21 mouse cellular contexts compared by ENCODE assay signal in genomic region chr11:101480912-101481311, GRCm38 (mm10). TPM values are rescaled to one million over a fixed set of nuclear protein-coding genes. Genes with fewer than 3 reads are reported as not detected.
DNase-seq lines count a peak whose midpoint lies in the region; ATAC-seq and TF ChIP-seq lines count a peak whose summit lies in the region.
"Had no signal": no experiment of that assay in that cellular context is flagged by ENCODE, and none has a peak within 500 bp of the region (broad histone marks: within the 10 kb centered on the region; RNA-seq: fewer than 3 reads in every experiment).

No protein-coding gene starts in this region.

- no peaks in the 10 kb centered on the region for H3K27me3 ChIP-seq in heart, embryonic 13.5 days (replicated peaks)
- no peaks in the 10 kb centered on the region for H3K27me3 ChIP-seq in heart, adult 2 months (ENCODE audit: control insufficient read depth, insufficient read depth, low read length)
- H3K27me3 ChIP-seq in hindbrain, embryonic 12.5 days: no peaks in the 10 kb centered on the region
- H3K27me3 ChIP-seq in hindbrain, embryonic 16.5 days (replicated peaks; ENCODE audit: control insufficient read depth, insufficient read depth, low read length): no peaks in the 10 kb centered on the region
- H3K27me3 ChIP-seq in intestine, embryonic 16.5 days (replicated peaks; ENCODE audit: control insufficient read depth, insufficient read depth, low read length): no peaks in the 10 kb centered on the region
- H3K27me3 ChIP-seq: embryonic facial prominence, embryonic 15.5 days; lung, embryonic 15.5 days; midbrain, embryonic 12.5 days; neural tube, embryonic 13.5 days had no signal

- WGBS in heart, embryonic 13.5 days: 5% methylated on average over 6 of the region's 6 CpGs
- WGBS in heart, adult 2 months: 24% methylated on average over 6 of the region's 6 CpGs
- WGBS in hindbrain, embryonic 12.5 days: 58% methylated on average over 6 of the region's 6 CpGs
- 61% methylated on average over 6 of the region's 6 CpGs for WGBS in hindbrain, embryonic 16.5 days
- WGBS in intestine, embryonic 16.5 days: 14% methylated on average over 6 of the region's 6 CpGs

- H3K4me2 ChIP-seq in heart, embryonic 13.5 days: peak overlapping the region; percentile 24
- no peak overlapping the region for H3K4me2 ChIP-seq in hindbrain, embryonic 12.5 days (replicated peaks)
- no peak overlapping the region for H3K4me2 ChIP-seq in hindbrain, embryonic 16.5 days (ENCODE audit: low read length)
- no peak overlapping the region for H3K4me2 ChIP-seq in intestine, embryonic 16.5 days (ENCODE audit: low read depth, low read length)
- H3K4me2 ChIP-seq: embryonic facial prominence, embryonic 15.5 days; limb, embryonic 15.5 days; lung, embryonic 15.5 days; midbrain, embryonic 12.5 days; neural tube, embryonic 13.5 days had no signal

- intact Hi-C loops in heart, adult 2 months (cut with DNase I): no loop called here

- peaks cover 47% of the 10 kb centered on the region for H3K4me1 ChIP-seq in heart, embryonic 13.5 days
- no peaks in the 10 kb centered on the region for H3K4me1 ChIP-seq in heart, adult 2 months (ENCODE audit: control insufficient read depth, insufficient read depth, low read length)
- peaks cover 48% of the 10 kb centered on the region for H3K4me1 ChIP-seq in hindbrain, embryonic 12.5 days
- H3K4me1 ChIP-seq in hindbrain, embryonic 16.5 days (ENCODE audit: control insufficient read depth, insufficient read depth, low read depth, low read length): peaks cover 14% of the 10 kb centered on the region
- H3K4me1 ChIP-seq in intestine, embryonic 16.5 days (ENCODE audit: control insufficient read depth, insufficient read depth, low read length): peaks cover 22% of the 10 kb centered on the region

- no peak for ATAC-seq in heart, embryonic 13.5 days (ENCODE audit: extremely low read depth, insufficient number of reproducible peaks, low FRiP score, low TSS enrichment)
- no peak for ATAC-seq in hindbrain, embryonic 12.5 days (ENCODE audit: low FRiP score)
- ATAC-seq in hindbrain, embryonic 16.5 days: no peak
- ATAC-seq in intestine, embryonic 16.5 days: peak; percentile 85
- ATAC-seq: inflammation-experienced regulatory T-cells, adult 6 months had no signal

- TF ChIP-seq CTCF in heart, adult 2 months (IDR thresholded peaks at IDR 0.05): no peak

- H3K9ac ChIP-seq in heart, embryonic 13.5 days: no peak overlapping the region
- H3K9ac ChIP-seq in heart, adult 2 months (ENCODE audit: low read depth, low read length): no peak overlapping the region
- no peak overlapping the region for H3K9ac ChIP-seq in hindbrain, embryonic 12.5 days
- no peak overlapping the region for H3K9ac ChIP-seq in hindbrain, embryonic 16.5 days (ENCODE audit: low read depth, low read length)
- no peak overlapping the region for H3K9ac ChIP-seq in intestine, embryonic 16.5 days (ENCODE audit: low read depth, low read length)
- H3K9ac ChIP-seq: embryonic facial prominence, embryonic 15.5 days; limb, embryonic 15.5 days; lung, embryonic 15.5 days; midbrain, embryonic 12.5 days; neural tube, embryonic 13.5 days had no signal

- TF ChIP-seq POLR2A in heart, adult 2 months (IDR thresholded peaks at IDR 0.05; ENCODE audit: insufficient read depth, low read depth, low read length): no peak

- H3K4me3 ChIP-seq in heart, embryonic 13.5 days: no peak overlapping the region
- H3K4me3 ChIP-seq in heart, adult 2 months: no peak overlapping the region
- H3K4me3 ChIP-seq in hindbrain, embryonic 12.5 days: no peak overlapping the region
- no peak overlapping the region for H3K4me3 ChIP-seq in hindbrain, embryonic 16.5 days (ENCODE audit: low read length)
- H3K4me3 ChIP-seq in intestine, embryonic 16.5 days (ENCODE audit: low read length): no peak overlapping the region
- H3K4me3 ChIP-seq: embryonic facial prominence, embryonic 15.5 days; limb, embryonic 15.5 days; lung, embryonic 15.5 days; midbrain, embryonic 12.5 days; neural tube, embryonic 13.5 days had no signal

- TF ChIP-seq EP300 in heart, adult 2 months (IDR thresholded peaks at IDR 0.05; ENCODE audit: insufficient read depth, low read depth, low read length): no peak

- peak overlapping the region; percentile 81 for H3K27ac ChIP-seq in heart, embryonic 13.5 days (replicated peaks)
- H3K27ac ChIP-seq in heart, adult 2 months: no peak overlapping the region
- H3K27ac ChIP-seq in hindbrain, embryonic 12.5 days: peak overlapping the region; percentile 95; the same call in 1 of the 2 replicates
- H3K27ac ChIP-seq in hindbrain, embryonic 16.5 days (ENCODE audit: low read depth, low read length): no peak overlapping the region
- H3K27ac ChIP-seq in intestine, embryonic 16.5 days (ENCODE audit: low read length): peak overlapping the region; percentile 76
- H3K27ac ChIP-seq: embryonic facial prominence, embryonic 15.5 days; limb, embryonic 15.5 days; lung, embryonic 15.5 days; macrophage had no signal

- no peaks in the 10 kb centered on the region for H3K36me3 ChIP-seq in heart, embryonic 13.5 days
- no peaks in the 10 kb centered on the region for H3K36me3 ChIP-seq in heart, adult 2 months (ENCODE audit: control insufficient read depth, insufficient read depth, low read length)
- H3K36me3 ChIP-seq in hindbrain, embryonic 12.5 days: no peaks in the 10 kb centered on the region
- no peaks in the 10 kb centered on the region for H3K36me3 ChIP-seq in hindbrain, embryonic 16.5 days (ENCODE audit: control insufficient read depth, insufficient read depth, low read length)
- no peaks in the 10 kb centered on the region for H3K36me3 ChIP-seq in intestine, embryonic 16.5 days (ENCODE audit: control insufficient read depth, insufficient read depth, low read length)
- H3K36me3 ChIP-seq: embryonic facial prominence, embryonic 15.5 days; limb, embryonic 15.5 days; lung, embryonic 15.5 days; midbrain, embryonic 12.5 days; neural tube, embryonic 13.5 days had no signal

- H3K79me2 ChIP-seq in heart, adult 2 months (replicated peaks; ENCODE audit: control insufficient read depth, insufficient read depth, low read length): no peaks in the 10 kb centered on the region

- DNase-seq in adrenal gland, adult (ENCODE audit: inconsistent age in 2 of 2, low spot score in 1 of 2): peak; percentile 26 to 65
- no peak for DNase-seq in adrenal gland, postnatal 14 days
- DNase-seq in heart, adult 2 months: no peak
- DNase-seq in retina, postnatal 1 day: no peak
- DNase-seq: adrenal gland, postnatal 25 days; cerebellum, adult 11 months; cerebellum, postnatal 25 days; embryo, embryonic 11 days; heart, adult 11 months; thymus, adult 2 months had no signal

- H3K9me3 ChIP-seq in heart, embryonic 13.5 days: no peaks in the 10 kb centered on the region
- H3K9me3 ChIP-seq in hindbrain, embryonic 12.5 days (replicated peaks): no peaks in the 10 kb centered on the region
- H3K9me3 ChIP-seq in hindbrain, embryonic 16.5 days (ENCODE audit: control insufficient read depth, low read length): no peaks in the 10 kb centered on the region
- no peaks in the 10 kb centered on the region for H3K9me3 ChIP-seq in intestine, embryonic 16.5 days (ENCODE audit: control insufficient read depth, low read length)
- H3K9me3 ChIP-seq: embryonic facial prominence, embryonic 15.5 days; limb, embryonic 15.5 days; lung, embryonic 15.5 days; midbrain, embryonic 12.5 days; neural tube, embryonic 13.5 days had no signal

RNA-seq across cellular contexts. Expression of gene Vat1, which starts 14.9 kb away (rescaled TPM):
- 74.7 and 95.1 TPM in 2 replicates for total RNA-seq in adrenal gland, postnatal 14 days (2021)
- polyA plus RNA-seq in heart, embryonic 13.5 days (2015; fragmentation: Nextera tagmentation; extraction: Ambion mirVana): 28.0 and 28.9 TPM in 2 replicates
- total RNA-seq in heart, adult 2 months (2021): 10 to 100 TPM; 20.4 to 21.4 TPM
- 29.6 and 35.0 TPM in 2 replicates for polyA plus RNA-seq in heart, adult 2 months (2012; rRNA removed)
- 94.8 and 95.7 TPM in 2 replicates for polyA plus RNA-seq in hindbrain, embryonic 12.5 days (2016; fragmentation: Nextera tagmentation; extraction: Ambion mirVana)
- polyA plus RNA-seq in hindbrain, embryonic 16.5 days (2015; fragmentation: Nextera tagmentation; extraction: Ambion mirVana): 125 and 134 TPM in 2 replicates
- polyA plus RNA-seq in intestine, embryonic 16.5 days (2015; fragmentation: Nextera tagmentation; extraction: Ambion mirVana): 69.9 and 88.2 TPM in 2 replicates

RNA-seq across cellular contexts. Expression of gene Rnd2, which starts 16.1 kb away (rescaled TPM):
- total RNA-seq in adrenal gland, postnatal 14 days (2021): 8.9 and 9.6 TPM in 2 replicates
- polyA plus RNA-seq in heart, embryonic 13.5 days (2015; fragmentation: Nextera tagmentation; extraction: Ambion mirVana): 23.5 and 26.4 TPM in 2 replicates
- 1 to 10 TPM; 6.5 to 8.0 TPM for total RNA-seq in heart, adult 2 months (2021)
- 5.8 and 9.8 TPM in 2 replicates for polyA plus RNA-seq in heart, adult 2 months (2012; rRNA removed)
- 112 and 121 TPM in 2 replicates for polyA plus RNA-seq in hindbrain, embryonic 12.5 days (2016; fragmentation: Nextera tagmentation; extraction: Ambion mirVana)
- 83.2 and 90.6 TPM in 2 replicates for polyA plus RNA-seq in hindbrain, embryonic 16.5 days (2015; fragmentation: Nextera tagmentation; extraction: Ambion mirVana)
- polyA plus RNA-seq in intestine, embryonic 16.5 days (2015; fragmentation: Nextera tagmentation; extraction: Ambion mirVana): 21.0 and 22.1 TPM in 2 replicates
- polyA plus RNA-seq: inflammation-experienced regulatory T-cells, adult 6 months had no signal

RNA-seq across cellular contexts. Expression of gene Ifi35, which starts 32.7 kb away (rescaled TPM):
- total RNA-seq in adrenal gland, postnatal 14 days (2021): 29.0 and 29.6 TPM in 2 replicates
- polyA plus RNA-seq in heart, embryonic 13.5 days (2015; fragmentation: Nextera tagmentation; extraction: Ambion mirVana): 11.6 and 13.7 TPM in 2 replicates
- total RNA-seq in heart, adult 2 months (2021): 10 to 100 TPM; 11.5 to 12.6 TPM
- 25.5 and 29.4 TPM in 2 replicates for polyA plus RNA-seq in heart, adult 2 months (2012; rRNA removed)
- 4.2 and 5.7 TPM in 2 replicates for polyA plus RNA-seq in hindbrain, embryonic 12.5 days (2016; fragmentation: Nextera tagmentation; extraction: Ambion mirVana)
- polyA plus RNA-seq in hindbrain, embryonic 16.5 days (2015; fragmentation: Nextera tagmentation; extraction: Ambion mirVana): 3.9 and 4.8 TPM in 2 replicates
- 29.7 and 31.1 TPM in 2 replicates for polyA plus RNA-seq in intestine, embryonic 16.5 days (2015; fragmentation: Nextera tagmentation; extraction: Ambion mirVana)

RNA-seq across cellular contexts. Expression of gene Rpl27, which starts 38.8 kb away (rescaled TPM):
- 98.3 and 102 TPM in 2 replicates for total RNA-seq in adrenal gland, postnatal 14 days (2021)
- polyA plus RNA-seq in heart, embryonic 13.5 days (2015; fragmentation: Nextera tagmentation; extraction: Ambion mirVana): 222 and 239 TPM in 2 replicates
- total RNA-seq in heart, adult 2 months (2021): 10 to 100 TPM; 38.3 to 48.4 TPM
- polyA plus RNA-seq in heart, adult 2 months (2012; rRNA removed): 234 and 242 TPM in 2 replicates
- polyA plus RNA-seq in hindbrain, embryonic 12.5 days (2016; fragmentation: Nextera tagmentation; extraction: Ambion mirVana): 320 and 344 TPM in 2 replicates
- 204 and 207 TPM in 2 replicates for polyA plus RNA-seq in hindbrain, embryonic 16.5 days (2015; fragmentation: Nextera tagmentation; extraction: Ambion mirVana)
- polyA plus RNA-seq in intestine, embryonic 16.5 days (2015; fragmentation: Nextera tagmentation; extraction: Ambion mirVana): 251 and 288 TPM in 2 replicates

RNA-seq across cellular contexts. Expression of gene Ptges3l, which starts 55.8 kb away (rescaled TPM):
- total RNA-seq in adrenal gland, postnatal 14 days (2021): 3.2 and 5.3 TPM in 2 replicates
- polyA plus RNA-seq in heart, embryonic 13.5 days (2015; fragmentation: Nextera tagmentation; extraction: Ambion mirVana): 71.6 and 75.1 TPM in 2 replicates
- total RNA-seq in heart, adult 2 months (2021): 10 to 100 TPM; 50.6 to 58.3 TPM
- 56.8 and 81.6 TPM in 2 replicates for polyA plus RNA-seq in heart, adult 2 months (2012; rRNA removed)
- polyA plus RNA-seq in hindbrain, embryonic 12.5 days (2016; fragmentation: Nextera tagmentation; extraction: Ambion mirVana): 3.0 and 5.9 TPM in 2 replicates
- 3.1 and 3.9 TPM in 2 replicates for polyA plus RNA-seq in hindbrain, embryonic 16.5 days (2015; fragmentation: Nextera tagmentation; extraction: Ambion mirVana)
- polyA plus RNA-seq in intestine, embryonic 16.5 days (2015; fragmentation: Nextera tagmentation; extraction: Ambion mirVana): 11.1 and 12.4 TPM in 2 replicates

Comparison
In these comparisons a context has a peak if more than half of its experiments do, and no peak if none do; other contexts are left out.
1. DNase-seq: peak in adrenal gland, adult (2 of 2); none in adrenal gland, postnatal 14 days (single experiment), heart, adult 2 months (0 of 2) and retina, postnatal 1 day (single experiment).
2. H3K27ac ChIP-seq: peak in heart, embryonic 13.5 days (single experiment), hindbrain, embryonic 12.5 days (single experiment) and intestine, embryonic 16.5 days (single experiment); none in heart, adult 2 months (single experiment) and hindbrain, embryonic 16.5 days (single experiment).